Mouse (Mus musculus): ENCODE results near the gene Foxo6. TPM values are rescaled to one million over a fixed set of nuclear protein-coding genes. Genes with fewer than 3 reads are reported as not detected.

The Foxo6 gene
- polyA plus RNA-seq, 1 experiment from 2014 or later = 0.17 TPM

DNA sequence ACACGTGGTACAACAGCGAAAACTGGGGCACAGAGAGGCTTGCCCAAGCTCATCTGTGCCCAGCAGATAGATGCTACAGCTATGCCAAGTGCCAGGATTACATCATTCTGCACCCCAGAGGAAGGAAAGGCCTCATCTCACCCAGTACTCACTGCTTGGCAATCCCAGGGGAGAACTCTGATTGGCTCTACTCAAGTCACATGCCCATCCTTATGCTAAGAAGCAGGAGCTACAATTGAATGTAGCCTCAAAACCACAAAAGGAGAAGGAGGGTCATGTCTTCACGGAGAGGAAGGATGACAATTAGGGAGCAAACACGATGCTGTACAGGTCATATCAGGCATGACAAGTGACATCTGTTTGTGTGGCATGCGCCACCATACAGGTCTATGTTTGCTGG lies 26.2 kb upstream of the Foxo6 start:
- Histone ChIP-seq H3K4me3 (ENCODE audit: low read depth, low read length) (no peak overlapping the region), H3K4me2 (replicated peaks; ENCODE audit: low read depth) (no peak overlapping the region), H3K4me1 (replicated peaks; ENCODE audit: control insufficient read depth, insufficient read depth, low read length) (no peaks in the 10 kb centered on the region), H3K9me3 (ENCODE audit: control insufficient read depth) (no peaks in the 10 kb centered on the region), H3K9ac (ENCODE audit: low read depth, low read length) (no peak overlapping the region), H3K27ac (ENCODE audit: low read depth, low read length) (no peak overlapping the region), H3K27me3 (replicated peaks; ENCODE audit: control insufficient read depth, insufficient read depth, low read length) (no peaks in the 10 kb centered on the region), H3K36me3 (ENCODE audit: control insufficient read depth, insufficient read depth) (no peaks in the 10 kb centered on the region)
- 77% methylated on average over 5 of the region's 5 CpGs for WGBS
- no peak for ATAC-seq
- no peak for TF ChIP-seq CTCF (IDR thresholded peaks at IDR 0.05; ENCODE audit: low read depth)

DNA sequence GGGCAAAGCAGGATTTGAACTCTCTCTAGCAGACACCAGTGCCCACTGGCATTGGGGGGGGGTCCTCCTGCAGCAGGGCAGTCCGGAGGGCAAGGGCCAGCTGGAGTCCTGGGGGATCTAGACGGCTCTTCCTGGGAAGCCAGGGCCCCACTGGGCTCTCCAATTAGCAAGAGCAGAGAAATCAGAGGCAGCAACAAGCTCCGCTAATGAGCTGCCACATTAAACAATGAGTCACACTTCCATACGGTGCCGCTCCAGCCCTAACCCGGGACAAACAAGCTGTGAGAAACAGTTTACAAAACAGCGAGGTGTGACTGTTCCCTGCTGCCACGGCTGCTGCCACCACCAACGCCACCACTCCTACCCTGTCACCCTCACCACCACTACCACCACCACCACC lies 17.4 kb upstream of the Foxo6 start:
- H3K9ac ChIP-seq (ENCODE audit: low read depth, low read length) = no peak overlapping the region
- WGBS = 9% methylated on average over 9 of the region's 9 CpGs
- H3K36me3 ChIP-seq (ENCODE audit: control insufficient read depth, insufficient read depth) = no peaks in the 10 kb centered on the region
- H3K27ac ChIP-seq (ENCODE audit: low read depth, low read length) = no peak overlapping the region
- no peak for ATAC-seq
- no peaks in the 10 kb centered on the region for H3K4me1 ChIP-seq (replicated peaks; ENCODE audit: control insufficient read depth, insufficient read depth, low read length)
- no peak for TF ChIP-seq CTCF (IDR thresholded peaks at IDR 0.05; ENCODE audit: low read depth)
- no peak overlapping the region for H3K4me2 ChIP-seq (replicated peaks; ENCODE audit: low read depth)
- H3K4me3 ChIP-seq (ENCODE audit: low read depth, low read length) = no peak overlapping the region
- H3K27me3 ChIP-seq (replicated peaks; ENCODE audit: control insufficient read depth, insufficient read depth, low read length) = no peaks in the 10 kb centered on the region
- H3K9me3 ChIP-seq (ENCODE audit: control insufficient read depth) = no peaks in the 10 kb centered on the region

DNA sequence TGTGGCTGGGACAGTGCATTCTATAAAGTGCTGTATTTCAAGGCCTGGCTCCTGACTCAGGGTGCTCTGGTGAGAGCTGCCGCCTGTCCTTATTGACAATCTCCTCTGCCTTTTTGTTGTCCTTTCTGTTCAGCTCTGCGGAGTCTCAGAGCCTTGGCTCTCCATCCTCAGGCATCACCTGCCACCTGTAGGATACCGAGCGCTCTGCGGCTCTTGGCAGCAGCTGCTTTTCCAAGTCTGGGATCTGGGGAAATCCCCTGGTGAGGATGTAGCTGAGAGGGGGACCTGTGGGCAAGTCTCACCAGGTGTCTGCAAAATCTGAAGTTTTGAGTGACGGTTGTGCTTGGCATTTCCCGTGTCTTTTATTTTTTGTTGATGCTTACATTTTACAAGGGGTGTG lies 12.1 kb upstream of the Foxo6 start:
- no peak for ATAC-seq
- H3K4me2 ChIP-seq (replicated peaks; ENCODE audit: low read depth) = no peak overlapping the region
- no peak overlapping the region for H3K27ac ChIP-seq (ENCODE audit: low read depth, low read length)
- TF ChIP-seq CTCF (IDR thresholded peaks at IDR 0.05; ENCODE audit: low read depth) = peak; percentile 58
- H3K9me3 ChIP-seq (ENCODE audit: control insufficient read depth) = no peaks in the 10 kb centered on the region
- 36% methylated on average over 7 of the region's 7 CpGs for WGBS
- H3K9ac ChIP-seq (ENCODE audit: low read depth, low read length) = no peak overlapping the region
- H3K36me3 ChIP-seq (ENCODE audit: control insufficient read depth, insufficient read depth) = no peaks in the 10 kb centered on the region
- H3K4me1 ChIP-seq (replicated peaks; ENCODE audit: control insufficient read depth, insufficient read depth, low read length) = no peaks in the 10 kb centered on the region
- H3K27me3 ChIP-seq (replicated peaks; ENCODE audit: control insufficient read depth, insufficient read depth, low read length) = no peaks in the 10 kb centered on the region
- H3K4me3 ChIP-seq (ENCODE audit: low read depth, low read length) = no peak overlapping the region

DNA sequence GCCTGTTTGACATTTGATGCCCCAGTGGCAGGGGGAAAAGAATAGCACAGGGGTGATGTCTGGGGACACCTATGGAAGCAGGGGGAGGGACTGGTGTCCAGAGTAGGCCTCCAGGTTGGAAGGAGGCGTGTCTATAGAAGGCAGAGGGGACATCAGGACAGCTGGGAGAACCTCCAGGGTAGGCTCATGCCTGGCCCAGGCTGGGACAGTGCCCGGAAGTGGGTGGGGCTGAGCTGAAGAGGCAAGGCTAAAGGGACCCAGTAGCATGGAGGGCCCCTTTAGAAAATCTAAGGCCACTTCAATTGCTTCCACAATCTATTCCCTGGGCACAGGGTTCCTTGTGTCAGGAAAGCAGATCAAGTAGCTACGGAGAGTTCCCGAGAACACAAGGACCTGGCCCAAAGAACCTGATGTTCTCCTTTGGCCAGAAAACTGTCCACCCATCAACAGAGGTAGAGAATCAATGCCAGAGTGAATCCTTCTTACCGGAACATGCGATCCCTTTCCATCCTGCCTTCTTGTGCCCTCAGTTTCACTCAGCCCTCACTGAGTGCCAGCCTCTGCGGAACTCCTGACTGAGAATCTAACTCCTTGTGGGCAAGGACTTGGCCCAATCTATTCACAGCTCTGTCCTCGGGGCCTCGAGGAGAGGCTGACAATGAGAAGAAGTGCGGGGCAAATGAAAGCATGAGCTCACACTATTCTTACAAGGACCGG lies 4.1 kb upstream of the Foxo6 start:
- Histone ChIP-seq H3K4me2 (replicated peaks; ENCODE audit: low read depth) (no peak overlapping the region), H3K4me3 (ENCODE audit: low read depth, low read length) (no peak overlapping the region), H3K27me3 (replicated peaks; ENCODE audit: control insufficient read depth, insufficient read depth, low read length) (peaks cover 11% of the 10 kb centered on the region), H3K9ac (ENCODE audit: low read depth, low read length) (no peak overlapping the region), H3K9me3 (ENCODE audit: control insufficient read depth) (no peaks in the 10 kb centered on the region), H3K4me1 (replicated peaks; ENCODE audit: control insufficient read depth, insufficient read depth, low read length) (no peaks in the 10 kb centered on the region; the same call in 1 of the 2 replicates), H3K36me3 (ENCODE audit: control insufficient read depth, insufficient read depth) (no peaks in the 10 kb centered on the region), H3K27ac (ENCODE audit: low read depth, low read length) (no peak overlapping the region)
- WGBS = 80% methylated on average over 11 of the region's 11 CpGs
- ATAC-seq = no peak
- TF ChIP-seq CTCF (IDR thresholded peaks at IDR 0.05; ENCODE audit: low read depth) = no peak

DNA sequence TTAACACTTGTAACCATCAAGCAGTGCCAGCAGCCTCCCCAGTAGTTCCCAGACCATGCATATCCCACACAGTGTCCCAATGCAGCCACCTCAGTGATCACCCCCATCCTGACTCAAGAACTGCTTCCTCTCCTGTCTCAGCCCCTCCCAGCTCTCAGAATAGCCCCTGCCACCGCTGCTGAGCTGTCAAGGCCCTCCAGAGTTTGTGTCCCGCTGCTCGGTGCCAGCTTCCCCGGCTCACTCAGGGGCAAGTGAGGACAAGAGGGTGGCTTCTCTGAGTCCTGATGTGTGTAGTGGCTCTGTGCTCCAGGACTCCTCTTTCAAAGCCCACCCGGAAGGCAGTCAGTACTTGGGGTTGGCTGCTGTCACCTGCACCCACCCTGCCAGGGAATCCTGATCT lies 3.3 kb upstream of the Foxo6 start:
- H3K9me3 ChIP-seq (ENCODE audit: control insufficient read depth) = no peaks in the 10 kb centered on the region
- H3K4me3 ChIP-seq (ENCODE audit: low read depth, low read length) = no peak overlapping the region
- H3K9ac ChIP-seq (ENCODE audit: low read depth, low read length) = no peak overlapping the region
- ATAC-seq = no peak
- peaks cover 17% of the 10 kb centered on the region for H3K27me3 ChIP-seq (replicated peaks; ENCODE audit: control insufficient read depth, insufficient read depth, low read length)
- no peaks in the 10 kb centered on the region for H3K36me3 ChIP-seq (ENCODE audit: control insufficient read depth, insufficient read depth)
- H3K27ac ChIP-seq (ENCODE audit: low read depth, low read length) = no peak overlapping the region
- H3K4me2 ChIP-seq (replicated peaks; ENCODE audit: low read depth) = no peak overlapping the region
- no peak for TF ChIP-seq CTCF (IDR thresholded peaks at IDR 0.05; ENCODE audit: low read depth)
- no peaks in the 10 kb centered on the region; the same call in 1 of the 2 replicates for H3K4me1 ChIP-seq (replicated peaks; ENCODE audit: control insufficient read depth, insufficient read depth, low read length)
- 34% methylated on average over 5 of the region's 5 CpGs for WGBS

DNA sequence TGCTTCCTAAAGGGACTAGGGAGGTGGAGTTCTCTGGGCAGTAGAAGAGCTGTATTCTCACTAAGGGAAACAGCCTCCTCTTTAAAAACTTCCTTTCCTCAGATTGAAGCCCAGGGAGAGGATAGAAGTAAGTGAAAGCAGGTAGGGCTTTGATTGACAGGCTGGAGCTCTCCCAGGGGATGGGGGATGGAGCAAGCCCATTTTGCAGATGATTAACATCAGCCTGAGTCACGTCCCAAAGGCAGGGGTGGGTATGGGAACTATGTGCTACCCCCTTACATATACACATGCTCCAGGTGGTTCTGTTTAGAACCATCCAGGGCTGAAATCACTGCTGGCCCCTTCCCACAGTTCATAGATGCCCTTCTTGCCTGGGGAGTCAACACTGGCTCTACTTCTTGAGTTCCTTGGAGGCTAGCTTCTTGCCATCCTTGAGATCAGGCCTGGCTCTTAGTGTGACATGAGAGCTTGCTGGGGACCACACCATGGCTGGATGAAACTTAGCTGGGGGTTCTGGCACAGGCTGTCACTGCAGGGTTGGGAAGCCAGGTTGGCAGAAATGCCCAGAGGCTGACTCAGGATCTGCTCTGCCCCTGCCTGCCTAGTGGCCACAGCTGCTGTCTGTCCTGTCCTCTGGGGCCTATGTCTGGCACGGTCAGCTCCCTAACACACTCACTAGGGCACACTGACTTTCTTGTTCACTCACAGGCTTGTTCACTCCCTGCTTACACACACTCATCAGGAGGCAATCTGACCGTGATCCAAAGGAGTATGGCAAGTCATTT lies 2.2 kb upstream of the Foxo6 start:
- H3K27me3 ChIP-seq (replicated peaks; ENCODE audit: control insufficient read depth, insufficient read depth, low read length) = peaks cover 28% of the 10 kb centered on the region
- H3K36me3 ChIP-seq (ENCODE audit: control insufficient read depth, insufficient read depth) = no peaks in the 10 kb centered on the region
- H3K4me2 ChIP-seq (replicated peaks; ENCODE audit: low read depth) = no peak overlapping the region
- no peaks in the 10 kb centered on the region; the same call in 1 of the 2 replicates for H3K4me1 ChIP-seq (replicated peaks; ENCODE audit: control insufficient read depth, insufficient read depth, low read length)
- no peak overlapping the region for H3K4me3 ChIP-seq (ENCODE audit: low read depth, low read length)
- TF ChIP-seq CTCF (IDR thresholded peaks at IDR 0.05; ENCODE audit: low read depth) = no peak
- ATAC-seq = no peak
- WGBS = 60% methylated on average over 3 of the region's 3 CpGs
- no peak overlapping the region for H3K27ac ChIP-seq (ENCODE audit: low read depth, low read length)
- no peaks in the 10 kb centered on the region for H3K9me3 ChIP-seq (ENCODE audit: control insufficient read depth)
- H3K9ac ChIP-seq (ENCODE audit: low read depth, low read length) = no peak overlapping the region
